Mouse (Mus musculus): ENCODE measurements around the gene Ms4a4a. TPM values are rescaled to one million over a fixed set of nuclear protein-coding genes. Genes with fewer than 3 reads are reported as not detected.

Gene Ms4a4a
- polyA plus RNA-seq, 1 experiment from 2014 or later: 3.3 TPM

DNA sequence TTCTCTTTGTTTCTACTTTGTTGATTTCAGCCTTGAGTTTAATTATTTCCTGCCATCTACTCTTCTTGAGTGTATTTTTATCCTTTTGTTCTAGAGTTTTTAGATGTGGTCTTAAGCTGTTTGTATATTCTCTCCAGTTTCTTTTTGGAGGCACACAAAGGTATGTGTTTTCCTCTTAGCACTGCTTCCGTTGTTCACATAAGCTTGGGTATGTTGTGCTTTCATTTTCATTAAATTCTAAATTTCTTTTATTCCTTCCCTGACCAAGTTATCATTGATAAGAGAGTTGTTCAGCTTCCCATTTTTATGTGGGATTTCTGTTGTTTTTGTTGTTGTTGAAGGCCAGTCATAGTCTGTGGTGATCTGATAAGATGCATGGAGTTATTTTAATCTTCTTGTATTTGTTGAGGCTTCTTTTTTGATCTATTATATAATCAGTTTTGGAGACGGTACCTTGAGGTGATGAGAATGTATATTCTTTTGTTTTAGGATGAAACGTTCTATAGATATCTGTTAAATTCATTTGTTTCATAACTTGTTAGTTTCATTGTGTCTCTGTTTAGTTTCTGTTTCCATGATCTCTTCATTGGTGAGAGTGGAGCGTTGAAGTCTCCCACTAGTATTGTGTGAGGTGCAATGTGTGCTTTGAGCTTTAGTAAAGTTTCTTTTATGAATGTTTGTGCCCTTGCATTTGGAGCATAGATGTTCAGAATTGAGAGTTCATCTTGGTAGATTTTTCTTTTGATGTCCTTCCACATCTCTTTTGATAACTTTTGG is 59.9 kb downstream of the Ms4a4a start:
- no peaks in the 10 kb centered on the region for H3K36me3 ChIP-seq
- no peaks in the 10 kb centered on the region for H3K27me3 ChIP-seq (replicated peaks)
- H3K9ac ChIP-seq (replicated peaks): no peak overlapping the region
- no peak overlapping the region for H3K4me3 ChIP-seq (replicated peaks)
- 91% methylated on average over 4 of the region's 4 CpGs for WGBS
- no peak overlapping the region for H3K4me2 ChIP-seq
- no peak overlapping the region for H3K27ac ChIP-seq (replicated peaks)
- no peaks in the 10 kb centered on the region for H3K4me1 ChIP-seq
- ATAC-seq (ENCODE audit: low FRiP score): no peak
- no peaks in the 10 kb centered on the region for H3K9me3 ChIP-seq (replicated peaks)

Other genes with a start within 250 kb of the Ms4a4a start
- gene 1700017D01Rik, start 244.6 kb upstream of the Ms4a4a start, polyA plus RNA-seq (2015; fragmentation: Nextera tagmentation; extraction: Ambion mirVana): not detected in 2 replicates
- gene 1700025F22Rik, start 210.2 kb upstream of the Ms4a4a start, polyA plus RNA-seq (2015; fragmentation: Nextera tagmentation; extraction: Ambion mirVana): not detected in 2 replicates
- not detected in 2 replicates for gene Ms4a13, start 178.8 kb upstream of the Ms4a4a start, polyA plus RNA-seq (2015; fragmentation: Nextera tagmentation; extraction: Ambion mirVana)
- not detected in 2 replicates for gene Ms4a12, start 143.1 kb upstream of the Ms4a4a start, polyA plus RNA-seq (2015; fragmentation: Nextera tagmentation; extraction: Ambion mirVana)
- gene Ms4a1, start 109.3 kb upstream of the Ms4a4a start, polyA plus RNA-seq (2015; fragmentation: Nextera tagmentation; extraction: Ambion mirVana): 0.05 TPM in 1 of 2 replicates, not detected in the other
- not detected in 2 replicates for gene Ms4a5, start 91.7 kb upstream of the Ms4a4a start, polyA plus RNA-seq (2015; fragmentation: Nextera tagmentation; extraction: Ambion mirVana)
- 0.05 TPM in 1 of 2 replicates, not detected in the other for gene Ms4a14, start 61.1 kb upstream of the Ms4a4a start, polyA plus RNA-seq (2015; fragmentation: Nextera tagmentation; extraction: Ambion mirVana)
- 3.8 and 4.2 TPM in 2 replicates for gene Ms4a7, start 39.4 kb upstream of the Ms4a4a start, polyA plus RNA-seq (2015; fragmentation: Nextera tagmentation; extraction: Ambion mirVana)
- gene Ms4a4c, start 29.2 kb downstream of the Ms4a4a start, polyA plus RNA-seq (2015; fragmentation: Nextera tagmentation; extraction: Ambion mirVana): 0.69 and 1.1 TPM in 2 replicates
- 2.6 TPM in 1 of 2 replicates, not detected in the other for gene Ms4a4b, start 68.0 kb downstream of the Ms4a4a start, polyA plus RNA-seq (2015; fragmentation: Nextera tagmentation; extraction: Ambion mirVana)
- gene Ms4a6c, start 93.8 kb downstream of the Ms4a4a start, polyA plus RNA-seq (2015; fragmentation: Nextera tagmentation; extraction: Ambion mirVana): 3.1 and 5.1 TPM in 2 replicates
- 0.13 TPM in 1 of 2 replicates, not detected in the other for gene Gm8369, start 110.4 kb downstream of the Ms4a4a start, polyA plus RNA-seq (2015; fragmentation: Nextera tagmentation; extraction: Ambion mirVana)
- gene Ms4a6b, start 141.0 kb downstream of the Ms4a4a start, polyA plus RNA-seq (2015; fragmentation: Nextera tagmentation; extraction: Ambion mirVana): 2.8 and 7.4 TPM in 2 replicates
- 0.50 TPM in 1 of 2 replicates, not detected in the other for gene Ms4a4d, start 161.3 kb downstream of the Ms4a4a start, polyA plus RNA-seq (2015; fragmentation: Nextera tagmentation; extraction: Ambion mirVana)
- 2.3 and 3.1 TPM in 2 replicates for gene Ms4a6d, start 229.3 kb downstream of the Ms4a4a start, polyA plus RNA-seq (2015; fragmentation: Nextera tagmentation; extraction: Ambion mirVana)
- gene Ms4a2, start 248.2 kb downstream of the Ms4a4a start, polyA plus RNA-seq (2015; fragmentation: Nextera tagmentation; extraction: Ambion mirVana): 0.24 and 0.27 TPM in 2 replicates